Mouse (Mus musculus) heart, adult 2 months (tissue): ENCODE results near the gene Mindy1.
A peak's percentile ranks its signal among the peaks of the same experiment; 100 is the strongest.

Source experiments
- CTCF ChIP-seq: fragments of 200-600 bp; IDR thresholded peaks from 2 replicates; pipeline ENCODE4 v1.8.1; 2022; ENCODE audit warnings: antibody characterized with exemption, mild to moderate bottlenecking, moderate library complexity
- EP300 ChIP-seq: fragments of 200-500 bp; IDR thresholded peaks from 2 replicates; pipeline ENCODE4 v1.6.1; 2011; ENCODE audit warnings: low read depth, low read length, control low read depth; ENCODE audit not compliant: insufficient read depth
- POLR2A ChIP-seq: fragments of 200-500 bp; IDR thresholded peaks from 2 replicates; pipeline ENCODE4 v1.6.1; 2011; ENCODE audit warnings: mild to moderate bottlenecking, low read depth, low read length, control low read depth; ENCODE audit not compliant: insufficient read depth

DNA sequence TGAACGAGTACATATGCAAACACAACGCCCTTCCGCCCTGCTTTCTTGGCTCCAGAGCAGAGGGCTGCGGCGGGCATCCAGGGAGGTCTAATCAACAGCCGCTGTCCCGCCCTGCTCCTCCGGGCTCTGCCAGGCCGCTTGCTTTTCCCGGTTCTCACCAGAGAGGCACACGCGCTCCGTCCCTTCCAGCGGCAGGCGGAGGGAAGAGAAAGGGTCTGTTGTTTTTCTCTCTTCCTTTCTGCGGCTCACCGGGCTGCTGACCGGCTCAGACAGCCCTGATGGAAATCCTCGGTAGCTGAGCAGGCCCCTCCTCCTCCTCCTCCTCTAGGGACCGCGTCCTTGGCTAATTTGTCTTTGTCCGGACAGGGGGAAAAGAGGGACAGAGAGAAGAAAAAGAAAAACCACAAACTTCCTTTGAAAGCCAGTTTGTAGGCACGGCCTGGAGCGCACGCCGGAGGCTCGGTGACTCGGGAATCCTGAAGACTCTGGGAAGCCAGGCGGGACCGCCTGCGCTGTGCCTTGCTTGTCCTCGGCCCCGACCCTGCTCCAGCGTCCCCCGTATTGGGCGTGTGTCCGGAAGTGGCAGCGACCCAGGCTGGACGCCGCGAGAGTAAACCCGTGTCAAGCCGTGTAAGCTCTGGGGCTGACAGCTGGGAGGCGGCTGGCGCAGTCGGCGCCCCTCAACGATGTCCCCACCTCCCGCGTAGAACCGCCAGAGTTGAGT, 1.9 kb downstream of the Mindy1 start:
- TF ChIP-seq CTCF (peak; percentile 48), POLR2A (peak; percentile 68), EP300 (0 out of 2 replicates have a peak, but pooled peaks have one; percentile 35)
